Mouse (Mus musculus) midbrain, postnatal 0 days (tissue): ENCODE results near the gene Clec4b1. TPM values are rescaled to one million over a fixed set of nuclear protein-coding genes. Genes with fewer than 3 reads are reported as not detected.
"Not testable (repeated sequence)": the region's sequence is repeated elsewhere in the genome, so short reads cannot be mapped to it uniquely, and the experiment has no call there.

Source experiments
- ATAC-seq: fragments of 200-750 bp; cut with Nextera tagmentation; 2 replicates; pipeline ENCODE4 v1.8.0; 2017; ENCODE audit warnings: moderate number of reproducible peaks, mild to moderate bottlenecking, moderate TSS enrichment, moderate library complexity; ENCODE audit not compliant: low FRiP score
- DNase-seq: peaks from one replicate; pipeline ENCODE4 v3.0.0-alpha.2; 2015; ENCODE audit warnings: low spot score
- H3K27ac ChIP-seq: fragments of 300-500 bp; sonication (generic); 2 replicates; pipeline ENCODE4 v1.5.1; 2014; ENCODE audit warnings: low read depth, mild to moderate bottlenecking, low read length, mixed read lengths
- H3K27me3 ChIP-seq: fragments of 300-500 bp; sonication (generic); 2 replicates; pipeline ENCODE4 v1.6.1; 2014; ENCODE audit warnings: low read length, control low read depth, mixed read lengths; ENCODE audit not compliant: insufficient read depth
- H3K36me3 ChIP-seq: fragments of 300-500 bp; sonication (generic); 2 replicates; pipeline ENCODE4 v1.6.1; 2014; ENCODE audit warnings: low read length, control low read depth, mixed read lengths; ENCODE audit not compliant: insufficient read depth
- H3K4me1 ChIP-seq: fragments of 300-500 bp; sonication (generic); 2 replicates; pipeline ENCODE4 v1.6.1; 2014; ENCODE audit warnings: mild to moderate bottlenecking, control low read depth, antibody characterized with exemption, low read length, mixed read lengths; ENCODE audit not compliant: insufficient read depth
- H3K4me2 ChIP-seq: fragments of 300-500 bp; sonication (generic); 2 replicates; pipeline ENCODE4 v1.6.1; 2014; ENCODE audit warnings: low read depth, mild to moderate bottlenecking, low read length, mixed read lengths; ENCODE audit not compliant: poor library complexity, severe bottlenecking
- H3K4me3 ChIP-seq: fragments of 300-500 bp; sonication (generic); 2 replicates; pipeline ENCODE4 v1.5.1; 2014; ENCODE audit warnings: low read depth, mild to moderate bottlenecking, low read length, moderate library complexity
- H3K9ac ChIP-seq: fragments of 300-500 bp; sonication (generic); replicated peaks from 2 replicates; pipeline ENCODE4 v1.6.1; 2014; ENCODE audit warnings: mild to moderate bottlenecking, low read length, moderate library complexity, mixed read lengths; ENCODE audit not compliant: poor library complexity, severe bottlenecking
- H3K9me3 ChIP-seq: fragments of 300-500 bp; sonication (generic); 2 replicates; pipeline ENCODE4 v1.6.1; 2016; ENCODE audit warnings: low read length, control low read depth
- CTCF ChIP-seq: IDR thresholded peaks from 2 replicates; pipeline ENCODE4 v1.5.1; 2016; ENCODE audit warnings: antibody characterized with exemption, mild to moderate bottlenecking
- WGBS: fragments of 180-500 bp; shearing (Covaris S2); extraction: QIAGEN DNeasy Blood & Tissue Kit; methylation state at CpG from one replicate; pipeline ENCODE4 v1.1.7; 2014; 5-methylcytosine and 5-hydroxymethylcytosine counted together
- polyA plus RNA-seq: library from polyadenylated mRNA; unstranded; fragments of >200 nt; fragmentation: Nextera tagmentation; extraction: Ambion mirVana; gene quantifications from 2 replicates; pipeline ENCODE4 v1.2.1, GENCODE M21; 2015
- total RNA-seq: library from RNA; depleted of rRNA; stranded (reverse); fragments of >200 nt; gene quantifications from 2 replicates; pipeline ENCODE4 v1.2.3, GENCODE M21; 2014; rRNA removed

The Clec4b1 gene
- total RNA-seq, result not detected in 2 replicates
- not detected in 2 replicates for polyA plus RNA-seq

DNA sequence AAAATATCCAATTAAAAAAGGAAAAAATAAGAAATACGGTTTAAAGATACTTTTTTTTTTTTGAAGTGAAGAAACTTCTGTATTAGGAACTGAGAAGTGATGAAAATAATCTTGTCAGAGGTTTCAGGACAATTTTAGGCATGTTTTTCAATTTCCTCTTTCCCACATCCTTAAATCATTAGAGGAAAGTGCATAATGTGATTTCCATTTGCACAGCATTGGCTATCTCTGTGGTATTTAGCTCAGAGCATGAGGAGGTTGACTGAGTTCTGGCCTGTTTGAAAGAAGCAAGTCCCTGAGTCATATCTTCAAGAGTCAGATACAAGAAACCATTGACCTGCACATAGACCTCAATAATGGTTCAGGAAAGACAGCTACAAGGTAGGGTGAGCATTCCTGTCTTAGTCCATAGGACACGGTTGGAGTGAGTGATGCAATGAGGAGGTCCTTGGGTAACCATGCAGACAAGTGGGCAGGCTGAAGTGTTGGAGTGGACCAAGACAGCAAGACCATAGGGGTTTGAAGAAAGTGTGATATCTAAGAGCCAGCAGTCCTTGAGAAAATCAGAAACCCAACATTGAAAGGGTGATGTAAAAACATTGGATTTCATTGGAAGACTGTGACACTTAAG, at the start of gene Clec4b1:
Gene Clec4b1 (plus strand): TSS at position 221 of the 631 bp plus-strand sequence.
- 82% methylated on average over 2 of the region's 2 CpGs for WGBS
- Histone ChIP-seq H3K4me2 (no peak within 1 kb of the TSS), H3K9ac (no peak within 1 kb of the TSS), H3K36me3 (no peaks in the 10 kb centered on the region), H3K4me3 (no peak within 1 kb of the TSS), H3K27me3 (no peaks in the 10 kb centered on the region), H3K9me3 (peaks cover 8% of the 10 kb centered on the region; the same call in 1 of the 2 replicates), H3K4me1 (no peaks in the 10 kb centered on the region), H3K27ac (no peak within 1 kb of the TSS)
- no peak for TF ChIP-seq CTCF
- no peak for ATAC-seq
- DNase-seq, result no peak

DNA sequence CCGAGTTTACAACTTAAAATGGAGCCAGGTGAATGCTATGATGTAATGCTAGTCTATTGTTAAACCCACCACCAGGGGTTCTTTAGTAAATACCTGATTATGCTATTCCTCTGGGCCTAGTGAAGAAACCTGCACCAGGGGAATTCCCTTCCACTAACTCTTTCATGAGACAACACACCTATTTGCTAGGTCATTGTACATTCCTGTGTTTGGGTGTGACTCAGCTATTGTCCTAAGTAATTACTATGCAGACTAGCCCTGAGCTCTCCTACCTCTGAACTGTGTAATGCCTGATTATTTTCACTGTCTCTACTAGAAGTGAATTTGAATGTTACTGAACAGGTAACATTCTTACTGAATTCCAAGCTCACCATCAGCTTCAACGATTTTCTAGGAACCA, 45.1 kb upstream of the Clec4b1 start:
- H3K27ac ChIP-seq, DNase-seq, H3K9me3 ChIP-seq, H3K4me3 ChIP-seq, H3K4me1 ChIP-seq, H3K4me2 ChIP-seq, H3K27me3 ChIP-seq, ATAC-seq, H3K36me3 ChIP-seq, H3K9ac ChIP-seq: not testable (repeated sequence)
- 78% methylated on average over 2 of the region's 2 CpGs for WGBS

DNA sequence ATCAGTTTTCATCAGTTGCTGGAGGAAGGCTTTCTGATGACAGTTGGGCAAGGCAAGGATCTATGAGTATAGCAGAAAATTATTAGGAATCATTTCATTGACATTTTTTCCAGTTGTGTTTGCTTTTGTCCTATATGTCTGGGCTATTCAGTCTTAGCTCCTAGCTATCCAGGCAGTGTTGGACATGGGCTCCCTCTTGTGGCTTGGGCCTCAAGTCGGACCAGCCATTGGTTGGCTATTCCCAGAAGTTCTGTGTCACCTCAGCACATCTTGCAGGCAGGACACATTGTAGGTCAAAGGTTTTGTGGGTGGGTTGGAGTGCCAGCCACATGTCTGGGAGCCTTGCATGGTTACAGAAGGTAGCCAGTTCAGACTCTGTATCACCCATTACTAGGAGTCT, 44.2 kb upstream of the Clec4b1 start:
- ATAC-seq, result no peak
- no peak overlapping the region for H3K4me3 ChIP-seq

DNA sequence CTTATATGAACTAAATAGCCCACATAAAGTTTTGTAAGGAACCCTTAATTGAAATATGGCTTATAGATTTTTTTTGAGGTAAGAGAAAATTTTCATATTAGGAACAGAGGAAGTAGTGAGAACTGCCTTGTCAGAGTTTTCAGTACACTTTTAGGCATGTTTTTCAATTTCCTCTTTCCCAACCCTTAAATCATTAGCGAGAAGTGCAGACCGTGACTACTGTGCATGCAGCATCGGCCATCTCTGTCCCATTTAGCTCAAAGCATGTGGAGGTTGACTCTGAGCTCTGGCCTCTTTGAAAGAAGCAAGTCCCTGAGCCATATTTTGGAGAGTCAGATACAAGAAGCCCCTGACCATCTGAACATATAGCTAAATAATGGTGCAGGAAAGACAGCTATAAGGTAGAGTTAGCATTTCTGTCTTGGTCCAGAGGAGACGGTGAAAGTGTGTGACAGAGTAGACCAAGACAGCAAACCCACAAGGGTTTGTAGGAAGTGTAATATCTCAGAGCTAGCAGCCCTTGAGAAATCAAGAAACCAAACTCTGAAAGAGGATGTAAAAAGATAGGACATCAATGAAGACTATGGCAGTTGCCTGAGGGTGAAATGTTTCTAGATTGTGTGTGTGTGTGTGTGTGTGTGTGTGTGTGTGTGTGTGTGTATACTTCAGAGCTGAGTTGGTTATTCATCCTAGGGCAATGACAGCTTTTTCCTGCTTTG, 45.5 kb downstream of the Clec4b1 start:
- Histone ChIP-seq H3K27me3 (no peaks in the 10 kb centered on the region), H3K4me3 (no peak overlapping the region), H3K4me2 (no peak overlapping the region), H3K36me3 (no peaks in the 10 kb centered on the region), H3K27ac (no peak overlapping the region), H3K9me3 (no peaks in the 10 kb centered on the region), H3K9ac (no peak overlapping the region), H3K4me1 (no peaks in the 10 kb centered on the region)
- 87% methylated on average over 4 of the region's 4 CpGs for WGBS
- ATAC-seq (no peak), DNase-seq (no peak)
- TF ChIP-seq CTCF, result no peak

More for the DNA sequence above, 44.2 kb upstream of the Clec4b1 start:
- TF ChIP-seq CTCF, result no peak
- WGBS, result 69% methylated on average over 1 of the region's 1 CpGs
- Histone ChIP-seq H3K36me3 (no peaks in the 10 kb centered on the region), H3K4me1 (no peaks in the 10 kb centered on the region), H3K27me3 (no peaks in the 10 kb centered on the region), H3K4me2 (no peak overlapping the region), H3K9me3 (no peaks in the 10 kb centered on the region), H3K9ac (no peak overlapping the region), H3K27ac (no peak overlapping the region)
- no peak for DNase-seq

DNA sequence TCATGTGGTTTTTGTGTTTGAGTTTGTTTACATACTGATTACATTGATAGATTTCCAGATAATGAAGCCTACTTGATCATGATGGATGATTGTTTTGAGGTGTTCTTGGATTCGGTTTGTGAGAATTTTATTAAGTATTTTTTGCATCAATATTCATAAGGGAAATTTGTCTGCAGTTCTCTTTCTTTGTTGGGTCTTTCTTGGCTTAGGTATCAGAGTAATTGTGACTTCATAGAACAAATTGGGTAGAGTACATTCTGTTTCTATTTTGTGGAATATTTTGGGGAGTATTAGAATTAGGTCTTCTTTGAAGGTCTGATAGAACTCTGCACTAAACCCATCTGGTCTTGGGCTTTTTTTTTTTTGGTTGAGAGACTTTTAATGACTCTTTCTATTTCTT, 56.4 kb downstream of the Clec4b1 start, which contains the start of gene Clec4a2:
Gene Clec4a2 (plus strand): TSS at position 301 of the 400 bp plus-strand sequence.
- not testable (repeated sequence) for H3K27ac ChIP-seq, H3K4me1 ChIP-seq, H3K9ac ChIP-seq, H3K4me2 ChIP-seq, H3K4me3 ChIP-seq, H3K27me3 ChIP-seq, DNase-seq, H3K9me3 ChIP-seq, ATAC-seq, H3K36me3 ChIP-seq
- WGBS, result 66% methylated on average over 1 of the region's 1 CpGs

Other genes with a start within 250 kb of the Clec4b1 start
- 96.0 and 129 TPM in 2 replicates for gene Slc2a3, start 248.3 kb upstream of the Clec4b1 start, total RNA-seq
- gene Slc2a3, start 248.3 kb upstream of the Clec4b1 start, polyA plus RNA-seq, result 48.4 and 50.1 TPM in 2 replicates
- gene Foxj2, start 230.0 kb upstream of the Clec4b1 start, total RNA-seq, result 24.4 and 27.2 TPM in 2 replicates
- gene Foxj2, start 230.0 kb upstream of the Clec4b1 start, polyA plus RNA-seq, result 8.6 and 8.8 TPM in 2 replicates
- gene C3ar1, start 193.8 kb upstream of the Clec4b1 start, total RNA-seq, result 1.8 and 2.0 TPM in 2 replicates
- gene C3ar1, start 193.8 kb upstream of the Clec4b1 start, polyA plus RNA-seq, result 1.3 and 1.4 TPM in 2 replicates
- 145 and 146 TPM in 2 replicates for gene Necap1, start 175.5 kb upstream of the Clec4b1 start, total RNA-seq
- 173 and 178 TPM in 2 replicates for gene Necap1, start 175.5 kb upstream of the Clec4b1 start, polyA plus RNA-seq
- gene Clec4a1, start 128.1 kb upstream of the Clec4b1 start, total RNA-seq, result 0.93 and 0.99 TPM in 2 replicates
- 1.2 and 1.6 TPM in 2 replicates for gene Clec4a1, start 128.1 kb upstream of the Clec4b1 start, polyA plus RNA-seq
- gene Clec4a3, start 97.4 kb upstream of the Clec4b1 start, total RNA-seq, result 0.88 TPM in 1 of 2 replicates, not detected in the other
- gene Clec4a3, start 97.4 kb upstream of the Clec4b1 start, polyA plus RNA-seq, result 0.91 and 1.3 TPM in 2 replicates
- gene Clec4a4, start 59.6 kb upstream of the Clec4b1 start, total RNA-seq, result not detected in 2 replicates
- not detected in 2 replicates for gene Clec4a4, start 59.6 kb upstream of the Clec4b1 start, polyA plus RNA-seq
- 0.49 and 0.61 TPM in 2 replicates for gene Clec4a2, start 56.5 kb downstream of the Clec4b1 start, total RNA-seq
- 1.2 and 1.8 TPM in 2 replicates for gene Clec4a2, start 56.5 kb downstream of the Clec4b1 start, polyA plus RNA-seq
- gene Clec4b2, start 122.9 kb downstream of the Clec4b1 start, total RNA-seq, result not detected in 2 replicates
- not detected in 2 replicates for gene Clec4b2, start 122.9 kb downstream of the Clec4b1 start, polyA plus RNA-seq
- 0.24 and 1.1 TPM in 2 replicates for gene Clec4n, start 179.9 kb downstream of the Clec4b1 start, total RNA-seq
- 0.94 and 1.2 TPM in 2 replicates for gene Clec4n, start 179.9 kb downstream of the Clec4b1 start, polyA plus RNA-seq
- not detected in 2 replicates for gene Clec4d, start 212.1 kb downstream of the Clec4b1 start, total RNA-seq
- gene Clec4d, start 212.1 kb downstream of the Clec4b1 start, polyA plus RNA-seq, result 0.12 TPM in 1 of 2 replicates, not detected in the other
- 0.16 TPM in 1 of 2 replicates, not detected in the other for gene Clec4e, start 239.9 kb downstream of the Clec4b1 start, total RNA-seq
- gene Clec4e, start 239.9 kb downstream of the Clec4b1 start, polyA plus RNA-seq, result not detected in 2 replicates